Mouse (Mus musculus) cerebellum, postnatal 4 days (tissue): ENCODE results near the gene Efcab6.
"Not testable (repeated sequence)": the region's sequence is repeated elsewhere in the genome, so short reads cannot be mapped to it uniquely, and the experiment has no call there.

Source experiments
- DNase-seq, 2 experiments: peaks; one replicate each; pipeline ENCODE4 v3.0.0; 2022; ENCODE audit warnings: low spot score in 2 of 2, mixed read lengths in 1 of 2

Efcab6 gene

DNA sequence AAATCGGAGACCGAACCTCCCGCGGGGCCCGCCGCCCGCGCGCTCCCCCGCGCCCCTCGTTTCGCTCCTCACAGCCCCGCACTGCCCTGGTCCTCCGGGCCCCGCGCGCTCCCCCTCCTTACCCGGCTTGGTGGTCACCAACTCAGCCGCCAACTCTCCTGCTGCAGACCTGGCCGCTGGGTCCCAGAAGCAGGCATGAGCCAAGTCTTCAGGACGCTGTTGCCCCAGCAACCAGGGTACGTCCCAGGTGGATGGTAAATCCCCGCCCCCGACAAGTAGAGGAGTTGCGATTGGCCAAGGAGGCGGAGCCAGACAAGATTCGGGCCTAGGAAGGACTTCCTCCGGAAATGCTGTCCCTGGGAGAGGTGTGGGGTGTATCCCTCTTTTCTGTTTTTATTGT is at the start of gene Efcab6:
Gene Efcab6, minus strand, starts transcription at position 240 of the 400 bp plus-strand sequence.
- DNase-seq = peak in 1 of 2 experiments; percentile 55

DNA sequence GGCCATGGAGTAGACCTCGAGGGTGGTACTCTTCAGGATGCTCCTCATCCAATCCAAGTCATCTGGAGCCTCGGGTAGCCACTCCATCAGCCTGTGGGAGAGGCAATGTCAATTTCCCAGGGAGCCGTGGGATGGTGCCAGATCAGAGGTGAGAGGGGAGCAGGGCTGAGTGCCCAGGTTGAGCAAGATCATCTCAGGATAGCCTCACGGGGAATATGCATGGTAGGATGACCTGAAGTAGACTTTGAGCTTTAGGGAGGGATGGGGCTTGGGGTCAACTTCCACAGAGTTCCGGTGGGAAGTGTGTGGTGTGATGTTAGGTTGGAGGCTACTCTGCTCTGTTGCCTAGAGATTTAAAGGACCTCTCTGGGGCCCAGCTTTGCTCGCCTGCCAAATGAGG is 48.7 kb upstream of the Efcab6 start:
- no peak for DNase-seq

DNA sequence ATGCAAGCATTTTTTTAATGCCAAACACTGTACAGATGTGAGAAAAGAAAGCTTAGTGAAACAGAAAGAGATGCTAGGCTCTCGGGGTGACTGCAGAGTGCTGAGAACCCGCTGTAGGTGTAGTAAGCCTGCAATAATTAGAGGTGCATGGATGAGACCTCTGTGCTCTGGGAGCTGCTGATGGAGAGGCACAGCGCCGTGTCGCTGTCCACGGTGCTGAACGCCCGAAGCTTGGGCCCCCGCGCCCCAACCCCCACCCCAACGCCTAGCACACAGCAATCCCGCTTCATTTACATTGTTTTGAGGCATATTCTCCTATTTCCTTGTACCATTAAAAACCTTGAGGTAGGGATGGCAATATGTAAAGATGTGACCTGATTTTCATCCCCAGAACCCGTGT is 43.7 kb upstream of the Efcab6 start:
- DNase-seq = no peak

DNA sequence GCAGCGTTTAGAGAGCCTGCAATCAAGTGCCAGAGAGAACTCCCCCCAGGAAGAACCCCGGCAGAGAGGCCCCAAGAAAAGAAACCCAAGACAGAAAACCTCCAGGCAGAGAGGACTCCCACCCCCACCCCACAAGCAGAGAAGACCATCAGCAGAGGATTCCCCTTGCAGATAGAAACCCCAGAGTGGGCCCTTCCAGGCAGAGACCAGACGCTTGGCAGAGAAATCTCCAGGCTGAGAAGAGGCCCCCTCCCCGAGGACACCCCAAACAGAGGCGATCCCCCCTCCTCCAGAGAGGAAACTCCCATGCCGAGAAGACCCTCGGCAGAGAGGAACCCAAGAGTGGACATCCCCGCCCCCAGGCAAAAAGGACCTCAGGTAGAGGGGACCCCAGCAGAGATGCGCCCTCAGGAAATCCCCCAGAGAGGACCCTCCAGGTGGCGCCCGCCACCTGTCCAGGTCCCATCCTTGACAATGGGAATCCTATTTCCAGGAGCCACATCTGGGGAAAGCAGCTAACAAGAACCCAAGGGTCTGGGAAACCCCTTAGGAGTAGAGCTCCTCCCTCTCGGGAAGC is 40.8 kb upstream of the Efcab6 start:
- DNase-seq = no peak

DNA sequence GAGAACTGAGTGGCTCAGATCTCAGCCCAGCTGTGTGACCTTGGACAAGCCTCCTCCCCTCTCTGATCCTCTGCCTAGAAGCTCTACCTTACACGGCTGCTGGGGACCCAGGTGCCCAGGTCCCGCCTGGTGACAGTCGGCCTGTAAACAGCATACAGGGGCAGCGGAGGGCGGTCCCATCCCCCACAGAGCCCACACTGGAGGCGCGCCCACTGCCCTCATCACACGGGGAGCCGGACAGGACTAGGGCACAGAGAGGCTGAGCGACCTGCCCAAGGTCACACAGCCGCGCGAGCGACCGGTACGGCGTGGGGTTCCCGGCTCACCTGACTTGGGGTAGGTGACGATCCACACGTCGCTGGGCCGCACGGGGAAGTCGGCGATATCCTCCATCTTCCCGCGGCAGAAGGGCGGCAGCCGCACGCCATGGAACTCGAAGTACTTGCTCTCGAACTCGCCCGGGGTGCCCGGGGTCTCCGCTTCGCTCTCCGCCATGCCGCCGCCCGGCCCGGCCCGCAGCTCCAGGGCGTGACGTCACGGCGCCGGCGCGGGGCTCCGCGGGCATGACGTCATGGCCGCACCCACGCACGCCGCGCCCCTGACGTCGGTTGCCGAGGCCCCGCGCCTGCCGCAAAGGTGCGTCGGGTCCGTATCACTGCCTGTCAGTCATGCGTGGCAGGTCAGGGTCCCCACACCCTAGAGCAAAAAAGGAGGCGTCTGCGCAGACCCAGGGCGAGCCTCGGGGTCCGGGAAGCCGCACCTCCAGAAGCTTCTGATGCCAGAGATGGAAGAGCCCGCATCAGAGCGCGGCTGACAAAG is 40.1 kb upstream of the Efcab6 start, which contains the start of gene Sult4a1:
Gene Sult4a1, minus strand, starts transcription at position 650 of the 819 bp plus-strand sequence.
- peak; percentile 41 to 79 for DNase-seq

DNA sequence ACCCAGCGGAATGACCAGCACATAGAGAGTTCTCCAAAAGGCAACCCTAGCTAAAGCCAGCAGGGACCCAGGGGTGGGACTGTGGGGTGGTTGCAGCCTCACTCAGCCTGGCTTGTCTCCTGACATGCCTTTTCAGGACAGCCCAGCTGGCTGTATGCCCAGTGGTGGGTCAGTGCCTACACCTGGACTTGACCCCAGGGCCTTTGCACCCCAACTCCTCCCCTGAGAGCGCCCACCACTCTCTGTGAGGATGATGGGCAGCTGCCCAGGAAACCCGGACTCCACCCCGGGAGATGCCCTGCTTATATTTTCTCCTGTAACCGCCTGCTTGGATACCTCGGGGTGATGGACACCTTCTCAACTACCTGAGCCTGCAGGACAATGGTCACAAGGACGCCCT is 39.4 kb upstream of the Efcab6 start:
- no peak for DNase-seq

DNA sequence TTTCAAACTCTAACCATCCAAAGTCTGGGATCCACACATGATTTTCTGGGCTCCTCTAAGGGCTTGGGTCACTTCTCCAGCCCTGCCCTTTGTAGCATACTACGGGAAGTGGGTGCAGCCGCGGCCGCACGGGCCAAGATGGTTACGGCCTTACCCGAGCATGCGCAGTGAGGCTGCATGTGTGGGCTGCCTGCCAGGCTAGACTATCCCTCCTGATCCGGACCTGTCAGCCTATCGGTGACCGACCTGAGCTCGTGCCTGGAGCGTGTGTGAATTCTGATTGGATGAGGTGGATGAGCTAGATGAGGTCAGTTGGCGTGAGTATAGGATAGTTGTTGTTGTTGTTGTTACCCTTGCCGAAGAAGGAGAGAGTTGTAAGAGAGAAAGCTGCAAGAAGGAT is 32.4 kb upstream of the Efcab6 start:
- DNase-seq = not testable (repeated sequence)

DNA sequence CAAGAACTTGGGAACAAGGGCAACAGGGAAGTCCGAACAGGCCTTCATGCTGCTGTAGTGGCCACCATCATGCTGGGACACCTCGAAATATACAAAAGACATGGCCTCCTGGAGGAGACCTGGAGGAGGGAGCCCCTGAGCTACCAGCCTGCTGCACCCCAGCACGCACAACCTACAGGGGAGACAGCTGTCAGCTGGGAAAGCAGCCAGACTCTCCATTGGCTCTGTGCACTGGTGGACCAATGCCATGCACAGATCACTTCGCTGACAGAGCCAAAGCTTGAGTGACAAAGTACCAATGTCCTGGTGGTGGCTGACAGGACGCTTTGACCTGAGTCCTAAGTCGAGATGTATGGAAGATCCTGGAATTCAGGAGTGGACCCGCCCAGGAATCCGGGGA is 30.9 kb upstream of the Efcab6 start:
- peak; percentile 50 to 85 for DNase-seq

DNA sequence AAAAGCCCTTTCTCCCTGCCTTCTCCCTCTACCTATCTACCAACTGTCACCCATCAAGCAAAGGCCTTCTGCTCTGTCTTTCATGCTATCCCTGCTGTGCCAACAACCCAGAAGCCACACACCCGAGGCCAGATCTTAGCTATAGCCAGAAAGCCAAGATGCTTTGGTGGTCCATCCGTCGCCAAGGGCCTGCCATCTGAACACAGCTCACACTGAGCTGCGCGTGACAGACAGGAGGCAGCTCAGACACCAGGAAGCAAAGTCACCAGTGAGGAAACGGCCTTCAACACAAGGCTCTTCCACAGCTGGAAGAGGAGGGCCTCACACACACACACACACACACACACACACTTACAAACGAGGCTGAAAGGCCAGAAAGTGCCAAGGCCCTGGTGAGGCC is 29.7 kb upstream of the Efcab6 start:
- DNase-seq = no peak

DNA sequence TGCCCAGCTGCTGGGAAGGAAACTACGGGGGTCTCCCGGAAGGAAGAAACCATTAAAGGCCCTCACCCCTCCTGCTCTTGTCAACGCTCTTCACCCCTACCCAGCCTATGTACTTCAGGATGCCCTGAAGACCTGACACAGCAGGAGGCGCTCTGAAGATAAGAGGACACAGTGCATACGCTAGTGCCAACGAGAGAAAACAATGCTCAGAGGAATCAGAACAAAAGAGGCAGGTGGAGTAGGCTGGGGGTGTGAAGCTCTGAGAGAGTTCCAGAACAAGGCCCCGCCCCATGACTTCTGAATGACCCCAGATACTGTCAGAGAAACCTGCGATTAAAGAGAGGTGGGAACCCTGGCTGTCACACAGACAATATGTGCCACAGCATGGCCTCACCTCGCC is 21.6 kb upstream of the Efcab6 start:
- DNase-seq = no peak

DNA sequence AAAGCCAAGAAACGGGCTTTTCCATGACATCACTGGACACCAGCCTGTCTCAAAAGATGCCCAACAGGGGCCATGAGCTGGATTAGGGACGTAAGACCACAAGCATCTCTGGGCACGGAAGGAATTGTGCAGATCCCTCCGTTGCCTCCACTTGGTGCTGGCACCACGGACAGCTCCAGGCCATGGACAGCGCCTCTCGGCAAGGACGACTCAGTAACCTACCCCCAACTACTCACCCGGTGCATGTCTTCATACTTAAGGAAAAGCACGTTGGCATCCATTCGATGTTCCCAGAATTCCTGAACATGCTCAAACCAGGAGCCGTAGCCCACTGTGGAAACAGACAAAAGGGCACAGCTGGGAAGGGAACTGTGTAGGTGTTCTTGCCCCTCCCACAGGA is 21.2 kb upstream of the Efcab6 start:
- DNase-seq = no peak

DNA sequence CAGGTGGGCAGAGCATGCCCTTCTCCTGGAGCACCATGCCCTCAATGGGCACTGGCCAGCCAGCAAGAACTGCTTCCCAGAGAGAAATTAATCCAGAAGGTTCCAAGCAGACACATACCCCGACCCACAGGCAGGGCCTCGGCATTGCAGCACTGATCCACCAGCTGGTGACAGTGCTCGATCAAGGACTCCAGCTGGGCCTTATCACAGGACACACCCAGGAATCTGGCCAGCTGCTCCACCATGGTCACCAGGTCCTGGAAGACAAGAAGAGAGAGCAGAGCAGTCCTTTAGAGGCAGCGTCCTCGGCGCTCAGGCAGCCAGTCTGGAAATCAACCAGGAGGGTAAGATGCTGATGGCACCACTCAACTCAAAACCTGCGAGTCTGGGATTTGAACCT is 14.9 kb upstream of the Efcab6 start:
- no peak for DNase-seq

DNA sequence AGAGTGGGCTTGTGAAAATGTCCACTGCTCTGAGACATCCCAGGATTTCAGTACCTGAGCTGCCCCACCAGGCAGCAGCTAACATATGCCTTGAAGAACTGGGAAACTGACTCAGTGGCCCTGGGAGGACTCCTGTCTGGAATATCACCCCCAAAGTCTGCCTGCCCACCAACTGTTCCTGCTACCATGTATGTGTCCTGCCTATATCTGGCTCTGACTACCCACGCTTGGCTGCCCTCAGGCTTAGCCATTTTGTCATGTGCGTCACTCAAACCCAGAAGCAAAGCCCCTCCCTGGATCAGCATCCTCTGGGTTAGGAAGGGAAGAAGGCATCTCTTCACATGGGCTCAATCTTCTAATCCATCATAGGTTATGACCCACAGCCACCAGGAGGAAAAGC is 14.3 kb upstream of the Efcab6 start:
- DNase-seq = no peak

DNA sequence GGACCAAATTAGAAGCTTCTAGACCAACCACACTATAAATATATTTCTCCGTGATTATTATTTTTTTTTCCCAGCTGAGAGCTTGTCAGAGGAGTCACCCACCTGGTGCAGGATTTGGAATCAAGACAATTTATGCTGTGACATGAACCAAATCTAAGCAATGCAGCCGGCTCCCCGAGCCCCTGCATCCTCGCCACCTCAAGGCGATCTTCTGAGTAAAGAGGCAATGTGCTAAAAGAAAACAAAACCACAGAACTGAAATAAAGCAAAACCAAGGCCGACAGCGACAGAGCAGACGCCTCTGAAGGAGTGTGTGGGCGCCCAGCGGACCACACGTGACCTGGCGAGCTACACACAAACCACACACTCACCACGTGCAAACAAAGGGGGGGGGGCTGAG is 13.5 kb upstream of the Efcab6 start:
- DNase-seq = no peak

DNA sequence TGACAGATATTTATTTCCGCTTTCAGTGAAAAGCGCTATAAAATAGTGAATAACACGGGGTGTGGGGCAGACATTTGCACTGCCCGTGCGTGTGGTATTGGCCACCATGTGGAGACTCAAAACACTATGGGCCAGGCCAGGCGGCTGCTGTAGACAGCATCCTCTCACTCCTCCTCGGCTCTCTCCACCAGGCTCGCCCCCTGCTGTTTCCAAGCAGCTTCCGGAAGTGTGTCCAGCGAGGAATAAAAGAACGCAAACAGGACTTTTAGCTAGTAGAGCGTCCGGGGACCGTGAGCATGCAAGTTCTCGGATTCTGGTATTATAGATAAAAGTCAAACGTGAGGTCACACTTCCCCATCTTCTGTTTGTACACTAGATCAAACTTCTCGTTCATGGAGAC is 12.0 kb upstream of the Efcab6 start:
- DNase-seq = no peak

DNA sequence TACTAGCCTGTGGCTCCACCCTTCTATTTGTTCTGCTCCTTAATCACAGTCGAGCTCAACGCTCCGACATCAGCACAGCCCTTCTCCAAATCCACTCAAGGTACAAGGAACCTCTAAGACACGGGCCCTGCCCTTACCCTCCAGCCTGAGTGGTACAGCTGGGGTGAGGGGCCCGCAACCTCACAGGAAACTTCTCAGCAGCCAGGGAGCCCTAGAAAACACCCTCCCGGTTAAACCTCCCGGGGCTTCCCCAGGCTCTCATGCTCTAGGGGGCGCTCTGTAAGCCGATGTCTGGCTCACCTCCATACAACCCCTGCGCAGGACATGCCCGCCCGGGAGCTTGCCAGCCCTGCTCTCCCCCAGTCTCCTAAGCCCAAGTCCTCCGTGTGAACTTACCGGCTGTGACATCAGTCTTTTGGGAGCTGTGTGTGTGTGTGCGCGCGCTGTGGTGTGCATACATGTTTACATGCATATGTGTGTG is 9.6 kb upstream of the Efcab6 start:
- DNase-seq = no peak

DNA sequence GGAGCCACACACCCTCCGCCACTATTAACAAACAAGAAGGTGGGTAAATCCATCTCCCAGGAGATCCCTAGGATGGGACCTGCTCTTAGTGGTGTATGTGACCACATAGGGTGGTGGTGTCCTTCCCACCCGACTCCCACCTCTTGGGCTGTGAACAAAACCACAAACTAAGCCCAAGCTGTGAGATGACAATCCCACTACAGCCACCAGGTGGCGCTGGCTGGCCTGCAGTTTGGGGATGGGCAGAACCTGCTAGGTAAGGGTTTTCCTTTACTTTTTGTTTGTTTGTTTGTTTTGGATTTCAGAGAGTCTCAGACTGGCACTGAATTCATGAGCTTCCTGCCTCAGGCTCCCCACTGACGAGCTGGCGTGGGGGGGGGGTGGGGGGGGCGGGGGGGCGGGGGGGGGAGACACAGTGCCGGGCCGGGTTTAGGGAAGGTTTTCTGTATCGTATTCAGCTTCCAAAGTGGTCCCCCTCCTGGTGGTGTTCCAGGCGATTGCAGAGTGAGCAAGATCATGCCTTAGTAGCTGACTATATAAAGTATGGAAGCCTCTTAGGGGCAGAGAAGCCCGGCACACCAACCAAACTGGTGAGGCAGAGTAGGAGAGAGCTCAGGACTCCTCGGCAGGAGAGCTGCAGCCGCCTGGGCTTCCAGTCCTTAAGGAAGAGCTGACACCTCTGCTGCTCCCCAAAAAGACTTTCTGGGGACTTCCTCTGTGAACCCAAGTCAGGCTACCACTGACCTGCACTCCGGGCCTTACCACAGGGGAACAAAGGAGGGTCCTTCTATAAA is 8.9 kb upstream of the Efcab6 start:
- DNase-seq = peak; percentile 85 to 86

DNA sequence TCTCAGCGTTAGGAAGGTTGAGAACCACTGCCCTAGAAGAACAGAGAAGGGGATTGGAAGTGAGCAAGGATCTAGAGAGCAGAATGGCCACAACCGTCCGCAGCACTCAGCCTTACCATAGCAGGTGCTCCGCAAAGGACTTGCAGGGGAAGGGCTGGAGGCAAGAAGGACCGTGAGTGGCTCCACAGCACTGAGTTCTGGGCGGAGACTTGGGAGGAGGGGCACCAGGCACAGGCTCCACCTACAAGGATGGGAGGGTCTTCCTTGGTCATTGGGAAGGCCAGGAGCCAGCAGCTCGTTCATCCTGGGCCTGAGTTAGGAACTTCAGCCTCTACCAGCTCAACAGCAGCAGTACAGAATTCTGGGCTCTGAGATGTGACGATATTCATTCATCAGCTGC is 7.9 kb upstream of the Efcab6 start:
- no peak for DNase-seq

DNA sequence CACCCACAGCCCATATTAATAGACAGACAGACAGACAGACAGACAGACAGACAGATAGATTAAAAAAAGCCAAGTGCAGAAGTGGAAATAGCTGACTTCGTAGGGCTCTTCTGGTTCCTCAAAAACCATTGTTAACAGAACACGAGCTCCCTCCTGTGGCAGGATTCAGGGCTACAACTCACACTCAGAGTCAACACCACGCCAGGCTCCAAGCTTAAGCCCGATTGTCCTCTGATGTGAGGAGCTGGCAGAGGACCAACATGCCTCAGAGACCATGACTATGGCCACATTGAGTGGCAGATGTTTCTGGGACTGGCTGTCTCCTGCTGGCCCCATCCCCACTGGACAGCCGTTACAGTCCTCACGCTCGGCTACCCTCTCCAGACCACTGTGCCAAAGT is 7.0 kb upstream of the Efcab6 start:
- DNase-seq = peak; percentile 86 to 97

DNA sequence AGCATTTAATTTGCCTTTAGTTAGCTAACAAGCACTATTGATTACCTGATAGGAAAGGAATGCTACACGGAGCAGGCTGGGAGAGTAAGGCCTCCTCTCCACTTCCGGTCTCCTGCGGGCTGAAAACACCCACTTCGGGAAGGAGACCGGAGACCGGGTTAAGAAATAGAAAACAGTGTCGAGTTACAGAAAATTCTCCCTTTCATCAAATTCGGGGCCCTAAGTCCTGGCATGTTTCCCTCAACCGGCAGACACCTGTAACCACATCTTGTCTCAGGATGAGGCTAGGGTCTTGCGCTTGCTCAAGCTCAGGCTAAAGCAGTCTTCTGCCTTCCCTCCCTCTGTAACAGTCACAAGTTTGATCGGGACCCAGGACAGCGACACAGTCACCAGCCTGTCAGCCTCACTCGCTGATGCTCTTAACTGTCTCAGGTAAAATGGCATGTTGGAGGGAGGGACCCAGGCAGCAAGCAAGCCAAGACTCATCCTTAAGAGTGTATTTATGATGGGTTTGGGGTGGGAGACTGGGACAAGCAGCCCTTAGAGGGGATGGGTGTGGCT is 5.0 kb upstream of the Efcab6 start:
- no peak for DNase-seq

DNA sequence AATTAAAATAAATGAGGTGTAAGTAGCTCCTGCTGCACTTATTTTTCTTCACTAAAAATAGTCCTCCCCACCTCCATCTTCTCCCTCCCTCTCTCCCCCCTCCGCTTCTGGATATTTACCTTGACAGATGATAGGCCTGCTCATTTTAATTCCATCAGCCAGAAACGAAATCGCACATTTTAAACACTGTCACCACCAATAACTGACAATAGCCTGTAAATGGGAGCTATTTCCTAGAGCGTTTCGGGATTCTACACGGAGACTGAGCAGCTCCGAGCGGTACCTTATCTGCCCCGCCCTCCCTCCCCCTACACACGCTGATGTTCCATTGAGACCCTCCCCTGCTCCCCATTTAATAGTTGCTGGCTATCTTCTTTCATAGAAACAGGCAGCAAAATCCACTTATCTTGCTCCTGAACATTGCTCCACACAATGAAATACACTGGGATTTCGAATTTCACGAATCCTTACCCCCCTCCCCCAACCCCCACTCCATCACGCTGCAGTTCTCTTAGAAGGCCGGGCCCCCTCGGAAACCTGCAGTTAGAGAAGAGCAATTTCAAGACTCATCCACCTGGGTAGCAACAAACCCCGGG is 4.4 kb upstream of the Efcab6 start:
- no peak for DNase-seq

DNA sequence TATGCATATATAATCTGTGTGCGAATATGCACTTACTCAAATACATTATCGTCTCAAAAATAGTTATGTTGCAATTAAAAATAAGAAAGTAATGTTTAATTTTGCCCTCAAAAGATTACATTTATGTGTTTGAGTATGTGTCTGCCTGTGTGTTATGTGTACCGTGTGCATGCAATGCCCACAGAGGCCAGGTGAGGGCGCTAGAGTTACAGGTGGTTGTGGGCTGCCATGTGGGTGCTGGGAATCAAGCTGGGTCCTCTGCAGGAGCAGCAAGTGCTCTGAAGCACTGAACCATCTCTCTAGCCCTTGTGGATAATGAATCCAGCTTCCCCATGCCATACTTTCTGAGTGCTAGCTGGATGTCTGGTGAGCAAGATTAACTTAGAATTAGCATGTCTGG is 522 bp upstream of the Efcab6 start:
- no peak for DNase-seq
